Mouse (Mus musculus): ENCODE data around the gene A530084C06Rik. TPM values are rescaled to one million over a fixed set of nuclear protein-coding genes. Genes with fewer than 3 reads are reported as not detected.

Gene A530084C06Rik
- total and polyA plus RNA-seq, 3 experiments, result not detected

DNA sequence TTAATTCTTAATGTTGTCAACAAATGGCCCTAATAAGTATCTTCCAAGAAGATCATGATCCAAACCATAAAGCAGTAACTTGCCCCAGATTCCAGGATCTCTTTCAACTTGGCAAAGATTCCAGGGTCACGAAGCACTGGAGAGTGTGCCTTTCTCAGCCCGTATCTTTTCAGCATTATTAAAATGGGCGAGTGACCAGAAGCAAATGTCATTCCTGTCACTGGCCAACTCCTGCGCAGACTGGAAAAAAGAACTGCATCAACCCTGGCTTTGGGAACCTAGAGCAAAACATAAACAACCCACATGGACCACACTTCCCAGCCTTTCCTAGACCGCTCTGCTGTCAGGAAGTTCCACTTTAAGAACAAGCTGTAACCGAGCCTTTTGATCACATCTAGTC lies 5.3 kb upstream of the A530084C06Rik start:
- no peak for DNase-seq (ENCODE audit: low spot score)
- Histone ChIP-seq H3K27me3 (ENCODE audit: insufficient read depth, low read length) (peaks cover 4% of the 10 kb centered on the region; the same call in 1 of the 2 replicates), H3K4me1 (ENCODE audit: insufficient read depth, low read depth, low read length) (no peaks in the 10 kb centered on the region), H3K4me3 (ENCODE audit: low read depth, low read length) (no peak overlapping the region), H3K36me3 (replicated peaks) (no peaks in the 10 kb centered on the region), H3K9me3 (replicated peaks) (peaks cover 6% of the 10 kb centered on the region)
- ATAC-seq (ENCODE audit: extremely low read depth, insufficient number of reproducible peaks, low FRiP score, poor library complexity, severe bottlenecking), result no peak
- no peak for TF ChIP-seq CTCF (IDR thresholded peaks at IDR 0.05; ENCODE audit: low read depth, low read length)
- TF ChIP-seq GATA1 (IDR thresholded peaks at IDR 0.05; ENCODE audit: borderline replicate concordance, low read length), result no peak
- TF ChIP-seq POLR2AphosphoS5 (IDR thresholded peaks at IDR 0.05; ENCODE audit: insufficient replicate concordance, low read depth, low read length), result no peak
- TF ChIP-seq GATA2 (IDR thresholded peaks at IDR 0.05; ENCODE audit: borderline replicate concordance, low read depth, low read length), result no peak
- TF ChIP-seq TAL1 (conservative IDR thresholded peaks at IDR 0.05; ENCODE audit: low read depth, low read length), result no peak

DNA sequence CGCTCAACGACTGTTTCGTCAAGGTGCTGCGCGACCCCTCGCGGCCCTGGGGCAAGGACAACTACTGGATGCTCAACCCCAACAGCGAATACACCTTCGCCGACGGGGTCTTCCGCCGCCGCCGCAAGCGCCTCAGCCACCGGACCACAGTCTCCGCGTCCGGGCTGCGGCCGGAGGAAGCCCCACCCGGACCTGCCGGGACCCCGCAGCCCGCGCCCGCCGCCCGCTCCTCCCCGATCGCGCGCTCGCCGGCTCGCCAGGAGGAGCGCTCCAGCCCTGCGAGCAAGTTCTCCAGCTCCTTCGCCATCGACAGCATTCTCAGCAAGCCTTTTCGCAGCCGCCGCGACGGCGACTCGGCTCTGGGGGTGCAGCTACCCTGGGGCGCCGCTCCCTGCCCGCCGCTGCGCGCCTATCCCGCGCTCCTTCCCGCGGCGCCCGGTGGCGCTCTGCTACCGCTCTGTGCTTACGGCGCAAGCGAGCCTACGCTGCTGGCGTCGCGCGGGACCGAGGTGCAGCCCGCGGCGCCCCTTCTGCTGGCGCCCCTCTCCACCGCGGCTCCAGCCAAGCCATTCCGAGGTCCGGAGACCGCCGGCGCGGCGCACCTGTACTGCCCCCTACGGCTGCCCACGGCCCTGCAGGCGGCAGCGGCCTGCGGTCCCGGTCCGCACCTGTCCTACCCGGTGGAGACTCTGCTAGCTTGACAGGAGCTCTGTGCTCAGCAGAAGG lies 449 bp upstream of the A530084C06Rik start:
- Histone ChIP-seq H3K36me3 (replicated peaks) (no peaks in the 10 kb centered on the region), H3K4me3 (ENCODE audit: low read depth, low read length) (no peak overlapping the region; the same call in 1 of the 2 replicates), H3K27me3 (ENCODE audit: insufficient read depth, low read length) (peaks cover 4% of the 10 kb centered on the region; the same call in 1 of the 2 replicates), H3K9me3 (replicated peaks) (peaks cover 24% of the 10 kb centered on the region), H3K4me1 (ENCODE audit: insufficient read depth, low read depth, low read length) (no peaks in the 10 kb centered on the region)
- no peak for ATAC-seq (ENCODE audit: extremely low read depth, insufficient number of reproducible peaks, low FRiP score, poor library complexity, severe bottlenecking)
- DNase-seq (ENCODE audit: low spot score), result no peak
- TF ChIP-seq TAL1 (conservative IDR thresholded peaks at IDR 0.05; ENCODE audit: low read depth, low read length) (no peak), GATA1 (IDR thresholded peaks at IDR 0.05; ENCODE audit: borderline replicate concordance, low read length) (no peak), POLR2AphosphoS5 (IDR thresholded peaks at IDR 0.05; ENCODE audit: insufficient replicate concordance, low read depth, low read length) (no peak), CTCF (IDR thresholded peaks at IDR 0.05; ENCODE audit: low read depth, low read length) (no peak), GATA2 (IDR thresholded peaks at IDR 0.05; ENCODE audit: borderline replicate concordance, low read depth, low read length) (no peak)

DNA sequence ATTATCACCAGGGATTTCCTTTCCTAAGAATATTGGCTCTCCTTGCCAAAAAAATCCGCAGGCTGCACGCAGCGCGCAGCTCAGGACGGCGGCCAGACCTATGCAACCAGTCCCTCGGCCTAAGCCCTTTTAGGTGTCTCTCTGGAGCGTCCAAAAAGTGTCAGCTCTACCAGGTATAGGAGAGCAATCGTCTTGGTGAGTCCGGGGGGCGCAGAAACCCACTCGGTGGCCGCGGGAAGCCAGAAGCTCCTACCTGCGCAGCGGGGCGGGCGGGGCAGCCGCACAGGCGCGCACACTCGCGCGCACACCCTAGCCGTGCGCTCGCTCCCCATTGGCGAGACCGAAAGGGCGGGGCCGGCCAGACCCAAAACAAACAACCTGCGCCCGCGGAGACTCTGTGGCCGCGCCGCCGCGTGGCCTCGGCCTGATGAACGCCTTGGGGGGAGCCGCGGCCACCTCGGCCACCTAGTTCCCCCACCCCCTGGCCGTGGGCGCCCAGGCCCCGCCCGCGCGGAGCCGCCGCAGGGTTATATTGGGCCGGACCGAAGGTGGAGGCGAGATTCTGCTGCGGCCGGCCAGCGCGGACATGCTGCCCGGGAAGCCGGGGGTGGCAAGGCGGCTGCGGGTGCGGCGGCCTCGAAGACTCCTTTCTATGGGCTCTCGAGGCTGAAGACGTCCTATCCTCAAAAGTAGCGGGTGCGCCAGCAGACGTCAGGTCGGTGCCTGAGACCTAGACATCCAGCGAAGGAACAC lies 1.2 kb downstream of the A530084C06Rik start:
- Histone ChIP-seq H3K4me1 (ENCODE audit: insufficient read depth, low read depth, low read length) (no peaks in the 10 kb centered on the region), H3K4me3 (ENCODE audit: low read depth, low read length) (no peak overlapping the region; the same call in 1 of the 2 replicates), H3K36me3 (replicated peaks) (no peaks in the 10 kb centered on the region), H3K9me3 (replicated peaks) (peaks cover 24% of the 10 kb centered on the region), H3K27me3 (ENCODE audit: insufficient read depth, low read length) (peaks cover 4% of the 10 kb centered on the region; the same call in 1 of the 2 replicates)
- no peak for ATAC-seq (ENCODE audit: extremely low read depth, insufficient number of reproducible peaks, low FRiP score, poor library complexity, severe bottlenecking)
- TF ChIP-seq GATA2 (IDR thresholded peaks at IDR 0.05; ENCODE audit: borderline replicate concordance, low read depth, low read length) (no peak), TAL1 (conservative IDR thresholded peaks at IDR 0.05; ENCODE audit: low read depth, low read length) (no peak), POLR2AphosphoS5 (IDR thresholded peaks at IDR 0.05; ENCODE audit: insufficient replicate concordance, low read depth, low read length) (no peak), CTCF (IDR thresholded peaks at IDR 0.05; ENCODE audit: low read depth, low read length) (no peak), GATA1 (IDR thresholded peaks at IDR 0.05; ENCODE audit: borderline replicate concordance, low read length) (no peak)
- DNase-seq (ENCODE audit: low spot score), result no peak

DNA sequence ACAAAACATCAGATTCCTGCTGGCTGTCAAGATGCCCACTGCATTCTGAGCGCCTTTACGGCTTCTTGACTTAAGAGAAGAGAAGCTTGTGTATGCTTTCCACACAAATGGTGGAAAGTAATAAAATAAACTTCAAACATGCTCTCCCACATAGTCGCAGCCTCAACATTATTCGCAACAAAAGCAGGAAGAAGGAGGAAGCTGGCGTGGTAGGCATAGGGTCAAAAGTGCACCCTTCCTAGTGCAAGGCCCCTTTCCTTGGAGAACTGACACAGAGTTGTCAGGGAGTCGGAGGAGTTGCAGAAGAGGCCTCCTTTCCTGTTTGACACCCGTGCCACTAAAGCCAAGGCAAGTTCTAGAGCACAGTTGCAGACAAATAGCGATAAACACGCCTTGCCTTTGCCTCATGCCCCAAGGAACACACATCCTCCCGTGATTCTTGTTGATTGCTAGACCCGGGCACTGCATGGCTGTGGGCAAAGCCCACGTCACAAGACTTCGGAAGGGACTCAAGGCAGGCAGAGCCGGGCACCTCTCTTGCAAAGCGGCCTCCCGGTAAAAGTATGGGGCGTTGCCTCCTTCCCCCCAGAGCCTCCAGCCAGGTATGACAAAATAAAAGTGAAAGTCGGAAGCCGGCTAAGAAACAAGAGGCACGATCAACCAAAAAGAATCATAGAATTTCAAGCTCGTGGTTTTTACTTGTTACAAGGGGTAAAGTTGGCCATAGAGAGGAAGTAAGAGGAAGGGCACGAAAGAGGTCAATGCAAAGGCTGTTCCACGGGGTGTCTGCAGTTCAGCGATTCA lies 2.0 kb downstream of the A530084C06Rik start:
- H3K36me3 ChIP-seq (replicated peaks), result no peaks in the 10 kb centered on the region
- H3K27me3 ChIP-seq (ENCODE audit: insufficient read depth, low read length), result no peaks in the 10 kb centered on the region
- ATAC-seq (ENCODE audit: extremely low read depth, insufficient number of reproducible peaks, low FRiP score, poor library complexity, severe bottlenecking) (no peak), DNase-seq (ENCODE audit: low spot score) (no peak)
- peaks cover 24% of the 10 kb centered on the region for H3K9me3 ChIP-seq (replicated peaks)
- no peak overlapping the region for H3K4me3 ChIP-seq (ENCODE audit: low read depth, low read length)
- H3K4me1 ChIP-seq (ENCODE audit: insufficient read depth, low read depth, low read length), result no peaks in the 10 kb centered on the region
- TF ChIP-seq GATA2 (IDR thresholded peaks at IDR 0.05; ENCODE audit: borderline replicate concordance, low read depth, low read length) (no peak), POLR2AphosphoS5 (IDR thresholded peaks at IDR 0.05; ENCODE audit: insufficient replicate concordance, low read depth, low read length) (no peak), GATA1 (IDR thresholded peaks at IDR 0.05; ENCODE audit: borderline replicate concordance, low read length) (no peak), CTCF (IDR thresholded peaks at IDR 0.05; ENCODE audit: low read depth, low read length) (no peak), TAL1 (conservative IDR thresholded peaks at IDR 0.05; ENCODE audit: low read depth, low read length) (no peak)

DNA sequence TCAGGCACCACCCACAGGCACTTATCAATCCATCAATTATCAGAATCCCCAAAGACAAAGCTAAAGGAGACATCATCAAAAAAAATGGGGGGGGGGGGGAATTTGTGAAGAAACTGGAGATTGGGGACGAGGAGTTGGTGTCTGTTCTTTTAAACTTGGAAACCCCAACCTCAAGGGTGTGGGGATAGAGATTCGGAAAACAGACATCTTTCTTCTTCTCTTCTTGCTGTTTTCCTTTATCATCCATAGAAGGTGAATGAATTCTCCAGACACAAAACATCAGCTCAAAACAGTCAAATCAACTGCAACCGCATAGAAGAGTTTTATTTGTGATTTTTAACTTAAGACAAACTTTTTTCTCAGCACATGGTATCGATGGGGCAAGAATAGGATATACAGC lies 3.3 kb downstream of the A530084C06Rik start, which contains the start of gene Foxq1:
Gene Foxq1 (plus strand): TSS at position 301 of the 400 bp plus-strand sequence.
- H3K27me3 ChIP-seq (ENCODE audit: insufficient read depth, low read length), result no peaks in the 10 kb centered on the region
- no peak for TF ChIP-seq GATA1 (IDR thresholded peaks at IDR 0.05; ENCODE audit: borderline replicate concordance, low read length)
- TF ChIP-seq GATA2 (IDR thresholded peaks at IDR 0.05; ENCODE audit: borderline replicate concordance, low read depth, low read length), result no peak
- no peak for TF ChIP-seq TAL1 (conservative IDR thresholded peaks at IDR 0.05; ENCODE audit: low read depth, low read length)
- no peak for TF ChIP-seq CTCF (IDR thresholded peaks at IDR 0.05; ENCODE audit: low read depth, low read length)
- TF ChIP-seq POLR2AphosphoS5 (IDR thresholded peaks at IDR 0.05; ENCODE audit: insufficient replicate concordance, low read depth, low read length), result no peak
- peaks cover 24% of the 10 kb centered on the region for H3K9me3 ChIP-seq (replicated peaks)
- no peaks in the 10 kb centered on the region for H3K36me3 ChIP-seq (replicated peaks)
- no peak within 1 kb of the TSS for H3K4me3 ChIP-seq (ENCODE audit: low read depth, low read length)
- H3K4me1 ChIP-seq (ENCODE audit: insufficient read depth, low read depth, low read length), result no peaks in the 10 kb centered on the region
- ATAC-seq (ENCODE audit: extremely low read depth, insufficient number of reproducible peaks, low FRiP score, poor library complexity, severe bottlenecking), result no peak
- DNase-seq (ENCODE audit: low spot score), result no peak
